Mouse (Mus musculus) brain, adult 2 months (tissue): ENCODE results near the gene H2-Q1.
"Not testable (repeated sequence)": the region's sequence is repeated elsewhere in the genome, so short reads cannot be mapped to it uniquely, and the experiment has no call there.

Experiments
- DNase-seq: peaks from one replicate; pipeline ENCODE4 v3.0.0; 2011; ENCODE audit warnings: low read depth, low spot score

The H2-Q1 gene

DNA sequence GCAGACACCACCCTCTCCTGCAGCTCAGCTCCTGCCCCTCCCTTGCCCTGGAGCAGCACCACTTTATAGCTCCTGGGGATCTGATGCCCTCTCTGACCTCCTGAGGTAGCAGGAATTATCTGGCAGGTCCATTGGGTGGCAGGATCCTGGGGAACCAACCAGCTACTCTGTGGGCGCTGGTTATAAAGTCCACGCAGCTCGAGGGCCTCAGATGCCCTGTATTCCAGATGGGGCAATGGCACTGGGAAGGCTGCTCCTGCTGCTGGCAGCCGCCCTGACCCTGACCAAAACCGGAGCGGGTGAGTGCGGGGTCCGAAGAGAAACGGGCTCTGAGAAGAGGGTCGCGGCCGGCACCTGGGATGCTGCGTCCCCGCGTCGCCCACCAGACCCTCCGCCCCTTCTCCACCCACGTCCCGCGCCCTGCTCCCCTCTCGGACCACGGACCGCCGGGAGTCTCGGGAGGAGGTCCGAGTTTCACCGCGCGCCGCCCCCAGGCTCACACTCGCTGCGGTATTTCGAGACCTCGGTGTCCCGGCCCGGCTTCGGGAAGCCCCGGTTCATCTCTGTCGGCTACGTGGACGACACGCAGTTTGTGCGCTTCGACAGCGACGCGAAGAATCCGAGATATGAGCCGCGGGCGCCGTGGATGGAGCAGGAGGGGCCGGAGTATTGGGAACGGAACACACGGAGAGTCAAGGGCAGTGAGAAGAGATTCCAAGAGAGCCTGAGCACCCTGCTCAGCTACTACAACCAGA is at the start of gene H2-Q1:
Gene H2-Q1 (plus strand): TSS at position 79 of the 755 bp plus-strand sequence.
- no peak for DNase-seq

DNA sequence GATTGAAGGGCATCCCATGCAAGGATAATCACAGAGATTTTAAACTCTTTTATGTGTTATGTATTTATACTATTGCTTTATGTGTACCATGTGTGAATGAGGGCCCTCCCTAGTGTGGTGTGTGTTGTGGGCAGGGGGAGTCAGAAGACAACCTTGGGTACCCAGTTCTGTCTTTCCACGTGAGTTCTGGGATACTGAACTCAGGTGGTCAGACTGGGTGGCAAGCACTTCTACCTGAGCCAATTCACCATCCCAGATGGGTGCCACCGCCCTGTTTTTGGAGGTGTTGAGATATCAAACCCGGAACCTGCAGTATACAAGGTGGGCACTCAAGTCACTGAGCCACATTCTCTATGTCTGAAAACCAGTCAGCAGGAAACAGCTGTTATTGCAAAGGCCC is 48.0 kb upstream of the H2-Q1 start:
- DNase-seq: no peak

DNA sequence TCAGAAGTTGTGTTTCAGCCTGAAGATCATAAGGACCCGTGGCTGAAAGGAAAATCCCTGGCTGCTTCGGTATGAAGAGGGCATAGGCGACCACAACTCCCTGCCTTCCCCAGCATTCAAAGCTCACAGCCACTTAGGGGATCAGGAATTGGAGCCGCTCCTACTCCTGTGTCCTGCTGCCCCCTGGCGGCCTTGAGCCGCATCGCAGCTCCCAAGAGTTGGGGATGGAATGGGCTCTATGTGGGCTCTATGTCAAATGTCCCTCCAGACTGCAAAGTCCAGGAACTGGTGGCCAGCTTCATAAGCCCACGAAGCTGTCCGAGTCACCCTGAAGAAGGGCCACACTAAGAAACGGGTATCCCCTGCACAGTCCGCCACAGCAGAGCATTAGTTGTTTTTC is 45.4 kb upstream of the H2-Q1 start:
- peak; percentile 79 for DNase-seq

DNA sequence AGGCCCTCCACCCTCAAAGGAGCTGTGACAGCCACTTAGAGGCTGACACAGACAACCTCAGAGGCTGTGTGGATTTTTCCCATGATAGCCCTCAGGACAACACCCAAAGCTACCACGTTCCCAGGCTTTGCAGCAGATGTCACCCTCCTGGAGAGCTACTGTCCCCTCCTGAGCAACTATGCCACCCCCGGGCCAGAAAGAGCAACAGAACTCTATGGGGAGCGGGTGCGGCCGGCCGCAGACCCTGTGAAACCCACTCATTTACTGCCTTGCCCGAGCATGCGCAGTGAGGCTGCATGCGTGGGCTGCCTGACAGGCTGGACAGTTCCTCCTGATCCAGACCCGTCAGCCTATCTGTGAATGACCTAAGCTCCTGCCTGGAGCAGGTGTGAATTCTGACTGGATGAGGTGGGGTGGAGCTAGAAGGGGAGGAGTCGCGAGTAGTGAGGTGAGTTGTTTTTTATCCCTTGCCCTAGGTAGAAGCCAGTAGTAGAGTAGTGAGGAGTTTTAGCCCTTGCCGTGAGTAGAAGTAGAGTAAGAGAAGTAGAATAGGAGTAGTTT is 43.8 kb upstream of the H2-Q1 start:
- DNase-seq: no peak

DNA sequence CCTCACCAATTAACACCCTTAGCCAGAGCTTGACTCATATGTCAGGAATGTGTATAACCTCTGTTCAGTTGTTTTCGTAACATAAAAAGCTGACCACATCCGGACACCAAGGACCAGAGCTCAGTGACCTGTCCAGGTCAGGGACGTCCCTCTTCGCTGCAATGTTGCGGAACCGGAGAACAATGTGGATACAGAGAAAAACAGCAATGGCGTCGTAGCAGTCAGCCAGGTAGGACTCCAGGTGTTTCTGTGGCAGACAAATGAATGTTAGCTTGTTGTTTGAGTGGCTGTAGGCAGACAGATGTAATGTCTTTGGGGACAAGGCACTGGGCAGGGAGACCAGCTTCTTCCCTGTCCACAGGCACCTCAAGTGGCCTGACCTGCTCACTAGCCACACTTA is 42.2 kb upstream of the H2-Q1 start:
- DNase-seq: no peak

DNA sequence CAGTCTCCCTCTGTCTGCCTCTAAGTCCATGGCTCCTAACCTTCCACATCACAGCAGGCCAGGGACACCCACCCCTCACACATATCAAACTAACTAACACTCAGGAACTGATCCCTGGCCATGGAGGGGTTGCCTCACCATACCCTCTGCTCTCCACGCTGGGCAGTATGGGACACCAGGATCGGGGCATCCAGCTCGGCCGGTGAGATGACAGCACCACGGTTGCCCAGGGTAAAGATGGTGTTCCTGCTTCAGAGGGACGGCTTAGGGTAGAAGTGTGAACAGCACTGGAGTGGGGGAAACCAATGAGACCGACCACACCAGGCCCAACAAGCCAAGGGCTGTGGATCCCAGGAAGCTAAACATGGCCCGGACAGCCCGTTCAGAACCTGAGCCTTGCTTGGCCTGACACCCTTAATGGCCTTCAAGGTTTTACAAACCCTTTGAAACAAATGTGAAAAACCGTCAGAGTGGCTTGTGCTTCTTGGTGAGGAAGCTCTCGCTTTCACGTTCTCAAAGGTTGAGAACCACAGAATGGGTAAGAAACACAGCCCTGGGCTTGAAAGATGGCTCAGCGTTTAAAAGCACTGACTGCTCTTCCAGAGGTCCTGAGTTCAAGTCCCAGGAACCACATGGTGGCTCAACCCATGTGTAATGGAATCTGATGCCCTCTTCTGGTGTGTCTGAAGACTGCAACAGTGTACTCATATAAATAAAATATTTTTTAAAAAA is 41.1 kb upstream of the H2-Q1 start:
- no peak for DNase-seq

DNA sequence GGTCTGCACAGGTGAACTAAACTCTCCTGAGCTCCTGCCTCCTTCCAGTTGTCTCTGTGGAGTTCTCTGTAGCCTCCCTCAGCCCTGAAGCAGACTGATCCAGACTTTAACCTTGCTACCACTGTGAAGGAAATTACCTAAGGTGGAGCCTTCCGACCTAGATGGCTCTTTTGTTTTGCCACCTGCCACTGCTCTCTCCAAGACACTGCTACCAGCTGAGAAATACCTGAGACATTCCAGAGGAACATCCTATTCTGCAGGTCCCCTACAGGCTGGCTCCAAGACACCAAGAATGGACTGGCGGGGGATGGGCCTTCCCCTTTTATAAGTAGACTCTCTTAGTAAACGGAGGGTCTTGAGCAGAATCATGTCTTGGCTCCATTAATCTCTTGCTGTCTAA is 39.9 kb upstream of the H2-Q1 start:
- DNase-seq: no peak

DNA sequence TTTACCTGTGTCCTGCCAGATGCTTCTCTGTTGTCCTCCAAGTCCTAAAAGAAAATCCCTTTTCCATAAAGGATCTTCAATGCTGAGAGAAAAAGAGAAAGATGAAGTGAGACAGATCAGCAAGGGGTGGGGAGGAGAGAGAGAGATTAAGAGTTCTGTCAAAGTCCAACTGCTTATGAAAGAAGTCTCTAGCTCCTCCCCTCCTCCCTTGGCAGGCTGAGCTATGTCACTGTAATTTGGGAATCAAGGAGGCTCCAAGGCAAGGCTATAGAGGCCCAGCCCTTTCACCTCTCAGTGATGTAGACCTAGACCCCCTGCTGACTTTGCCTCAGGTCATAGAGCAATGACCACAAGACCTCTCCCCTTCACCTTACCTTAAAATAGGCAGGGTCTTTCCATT is 34.8 kb upstream of the H2-Q1 start:
- no peak for DNase-seq

DNA sequence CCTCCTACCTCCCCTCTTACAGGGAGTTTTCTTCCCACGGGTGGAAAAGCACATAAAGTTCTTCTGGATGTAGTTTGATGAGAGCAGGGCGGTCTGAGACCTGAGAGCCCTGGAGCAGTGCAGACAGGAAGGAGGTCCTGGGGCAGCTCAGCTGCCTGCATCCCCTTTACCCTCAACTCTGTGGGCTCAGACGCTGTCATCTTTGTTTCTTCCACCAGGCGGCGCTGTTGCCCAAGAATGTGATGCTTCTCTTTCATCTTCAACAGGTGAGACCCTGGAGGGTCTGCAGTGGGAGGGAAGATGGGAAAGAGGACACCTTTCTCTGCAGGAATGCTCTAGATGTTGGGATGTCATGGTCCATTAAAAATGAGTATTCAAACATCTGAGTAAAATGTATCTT is 24.4 kb upstream of the H2-Q1 start:
- DNase-seq: not testable (repeated sequence)

DNA sequence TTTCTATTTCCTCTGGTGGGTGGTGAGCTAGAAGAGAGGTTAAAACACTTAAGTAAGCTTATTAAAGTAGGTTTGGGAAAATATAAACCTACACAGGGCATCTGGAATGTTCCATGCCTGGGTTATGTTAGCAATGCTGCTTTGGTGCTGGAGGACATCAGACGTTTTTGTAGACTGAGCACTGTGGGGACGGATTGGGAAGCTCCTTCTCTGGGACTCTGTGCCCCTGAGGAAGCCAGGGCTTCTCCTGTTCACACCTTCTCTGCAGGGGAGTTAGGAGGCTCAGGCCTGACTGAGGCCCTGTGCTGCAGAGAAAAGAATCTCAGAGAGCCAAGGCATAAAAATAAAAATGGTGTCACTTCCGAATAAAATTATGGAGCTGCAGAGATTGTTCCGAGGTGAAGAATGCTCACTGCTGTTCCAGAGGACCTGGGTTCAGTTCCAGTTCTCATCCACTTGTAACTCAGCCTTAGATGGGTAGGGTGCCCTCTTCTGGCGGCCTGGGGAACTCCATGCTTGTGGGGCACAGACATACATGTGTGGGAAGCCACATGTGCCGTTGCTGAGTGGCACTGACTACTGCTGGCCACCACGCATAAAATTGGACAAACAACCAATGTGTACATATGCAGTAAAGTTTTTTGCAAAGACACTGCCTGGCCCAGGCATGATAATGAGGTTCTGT is 19.8 kb upstream of the H2-Q1 start:
- not testable (repeated sequence) for DNase-seq

DNA sequence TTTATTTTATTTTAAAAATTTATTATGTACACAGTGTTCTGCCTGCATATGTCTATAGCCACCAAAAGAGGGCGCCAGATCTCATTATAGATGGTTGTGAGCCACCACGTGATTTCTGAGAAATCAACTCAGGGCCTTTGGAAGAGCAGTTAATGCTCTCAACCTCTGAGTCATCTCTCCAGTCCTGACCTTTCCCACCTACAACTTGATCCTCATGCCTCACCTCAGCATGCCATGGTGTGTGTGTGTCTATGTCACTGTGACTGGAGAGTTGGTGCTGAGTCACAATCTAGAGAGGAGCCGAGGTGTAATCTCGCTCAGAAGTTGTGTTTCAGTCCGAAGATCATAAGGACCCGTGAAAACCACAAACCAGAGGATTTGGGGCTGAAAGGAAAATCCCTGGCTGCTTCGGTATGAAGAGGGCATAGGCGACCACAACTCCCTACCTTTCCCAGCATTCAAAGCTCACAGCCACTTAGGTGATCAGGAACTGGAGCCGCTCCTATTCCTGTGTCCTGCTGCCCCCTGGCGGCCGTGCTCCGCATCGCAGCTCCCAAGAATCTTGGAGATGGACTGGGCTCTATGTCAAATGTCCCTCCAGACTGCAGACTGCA is 18.5 kb upstream of the H2-Q1 start:
- DNase-seq: peak; percentile 69

DNA sequence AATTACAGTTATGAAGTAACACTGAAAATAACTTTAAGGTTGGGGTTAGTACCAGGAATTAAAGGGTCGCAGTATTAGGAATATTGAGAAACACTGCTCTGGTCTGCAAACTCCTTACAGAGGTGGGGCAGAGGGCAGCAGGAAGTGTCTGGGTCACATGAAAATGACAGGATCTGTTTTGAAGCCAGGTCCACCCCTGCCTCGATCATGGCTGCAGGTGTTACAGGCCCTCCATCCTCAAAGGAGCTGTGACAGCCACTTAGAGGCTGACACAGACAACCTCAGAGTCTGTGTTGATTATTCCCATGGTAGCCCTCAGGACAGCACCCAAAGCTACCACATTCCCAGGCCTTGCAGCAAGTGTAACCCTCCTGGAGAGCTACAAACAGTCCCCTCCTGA is 16.9 kb upstream of the H2-Q1 start:
- no peak for DNase-seq

DNA sequence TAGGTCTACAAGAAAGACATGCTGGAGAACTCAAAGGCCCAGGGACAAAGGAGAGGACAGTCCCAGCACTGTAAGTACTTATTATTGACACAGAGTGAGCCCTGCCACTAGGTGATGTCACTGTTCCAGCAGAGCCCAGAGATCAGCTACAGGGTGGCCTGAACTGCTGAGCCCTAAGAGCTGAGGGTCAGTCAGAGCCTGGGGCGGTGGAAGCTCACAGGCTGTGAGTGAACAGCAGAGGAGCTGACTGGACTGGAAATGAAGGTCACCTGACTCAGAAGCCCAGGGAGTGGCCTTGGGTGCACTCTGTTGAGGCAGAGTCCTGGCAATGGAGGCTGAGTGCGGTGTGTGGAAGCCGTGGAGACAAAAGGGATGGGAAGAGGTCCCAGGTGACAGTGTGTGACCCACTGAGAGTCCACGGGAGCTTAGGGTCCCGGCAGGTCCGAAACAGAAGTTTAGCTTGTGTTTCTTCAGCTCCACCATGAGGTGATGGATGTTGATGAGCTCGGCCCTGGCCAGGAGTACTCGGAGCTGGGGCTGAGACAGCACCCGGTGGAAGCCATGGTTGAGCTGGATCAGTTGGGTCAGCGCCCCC is 16.4 kb upstream of the H2-Q1 start:
- DNase-seq: no peak

DNA sequence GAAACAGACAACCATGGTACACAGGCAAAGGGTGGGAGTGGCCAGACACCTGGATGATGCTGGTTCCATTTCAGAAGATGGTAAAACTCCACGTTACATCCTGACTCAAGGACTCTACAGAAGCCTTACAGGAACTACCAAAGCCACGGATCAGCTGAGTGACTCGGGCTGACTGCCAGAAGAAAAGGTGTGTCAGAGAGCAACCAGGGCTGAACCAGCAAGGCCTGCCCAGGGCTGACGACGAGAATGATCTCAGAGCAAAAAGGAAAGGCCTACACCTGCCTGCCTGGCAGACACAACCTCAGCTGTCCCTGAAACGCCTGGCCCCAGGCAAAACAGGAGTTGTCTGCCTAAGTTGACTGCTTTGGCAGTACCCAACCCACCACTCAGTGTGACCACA is 15.7 kb upstream of the H2-Q1 start:
- DNase-seq: no peak

DNA sequence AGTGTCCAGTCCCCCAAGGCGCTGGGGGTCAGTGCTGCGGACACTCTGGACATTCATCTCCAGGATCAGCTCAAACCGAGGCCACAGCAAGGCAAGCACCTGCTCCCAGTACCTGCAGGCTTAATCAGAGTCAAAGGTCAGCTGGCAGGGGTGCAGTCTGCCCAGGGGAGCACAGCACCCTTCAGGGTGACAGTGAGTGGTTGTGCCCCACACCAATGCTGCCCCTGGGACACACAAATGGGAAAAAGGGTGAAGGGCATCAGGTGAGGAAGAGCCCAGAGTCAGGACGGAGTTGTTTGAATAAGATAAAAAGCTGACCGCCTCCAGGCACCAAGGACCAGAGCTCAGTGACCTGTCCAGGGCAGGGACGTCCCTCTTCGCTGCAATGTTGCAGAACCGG is 15.3 kb upstream of the H2-Q1 start:
- not testable (repeated sequence) for DNase-seq

DNA sequence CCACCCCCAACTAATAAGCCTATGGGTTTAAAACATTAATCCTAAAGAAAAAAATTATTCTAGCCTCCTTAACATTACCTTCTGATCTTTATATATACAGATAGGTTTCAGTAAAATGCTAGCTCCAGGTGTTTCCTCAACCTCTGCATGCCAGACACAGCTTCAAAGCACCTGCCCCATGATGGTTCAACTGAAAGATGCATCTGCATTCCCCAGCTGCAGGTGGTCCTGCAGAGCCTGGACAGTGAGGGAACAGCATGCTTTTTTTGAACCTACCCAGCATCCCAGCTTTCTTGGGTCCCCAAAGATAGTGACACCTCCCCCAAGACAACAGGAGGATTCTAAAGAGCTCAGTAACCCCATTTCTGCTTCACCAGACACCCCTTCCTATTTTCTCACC is 1.5 kb upstream of the H2-Q1 start:
- DNase-seq: no peak

DNA sequence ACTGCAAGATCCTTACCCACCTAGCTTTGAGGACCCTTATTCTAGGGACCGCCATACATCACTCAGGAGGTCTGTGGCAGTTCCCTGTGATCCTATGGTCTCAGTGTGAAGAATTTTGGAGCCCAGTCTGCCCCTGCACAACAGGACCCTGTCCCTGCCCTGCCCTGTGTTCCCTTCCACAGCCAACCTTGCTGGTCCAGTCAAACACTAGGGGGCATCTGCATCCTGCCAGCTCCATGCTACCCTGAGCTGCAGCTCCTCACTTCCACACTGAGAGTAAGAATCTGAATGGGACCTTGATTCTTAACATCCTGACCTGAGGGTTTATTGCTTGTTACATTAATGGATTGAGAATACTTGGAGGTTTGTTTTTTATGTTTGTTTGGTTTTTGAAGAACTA is 4.9 kb downstream of the H2-Q1 start:
- not testable (repeated sequence) for DNase-seq

DNA sequence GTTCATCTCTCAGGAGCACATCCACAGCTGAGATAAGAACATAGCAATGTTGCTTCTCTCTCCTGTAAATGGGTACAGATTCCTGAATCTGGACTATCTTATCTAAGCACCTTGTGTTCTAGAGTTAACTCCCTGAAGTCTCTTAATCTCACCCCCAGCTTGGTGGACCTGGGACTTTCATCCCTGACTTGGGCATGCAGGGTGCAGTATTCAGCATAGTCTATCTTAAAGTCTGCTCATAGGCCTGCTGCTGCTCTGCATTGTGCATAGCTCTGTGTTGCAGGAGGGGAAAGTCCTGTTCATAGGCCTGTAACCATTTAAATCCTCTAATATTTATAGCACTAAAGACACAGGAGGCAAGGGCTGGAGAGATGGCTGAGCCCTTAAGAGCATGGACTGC is 5.8 kb downstream of the H2-Q1 start:
- DNase-seq: not testable (repeated sequence)

DNA sequence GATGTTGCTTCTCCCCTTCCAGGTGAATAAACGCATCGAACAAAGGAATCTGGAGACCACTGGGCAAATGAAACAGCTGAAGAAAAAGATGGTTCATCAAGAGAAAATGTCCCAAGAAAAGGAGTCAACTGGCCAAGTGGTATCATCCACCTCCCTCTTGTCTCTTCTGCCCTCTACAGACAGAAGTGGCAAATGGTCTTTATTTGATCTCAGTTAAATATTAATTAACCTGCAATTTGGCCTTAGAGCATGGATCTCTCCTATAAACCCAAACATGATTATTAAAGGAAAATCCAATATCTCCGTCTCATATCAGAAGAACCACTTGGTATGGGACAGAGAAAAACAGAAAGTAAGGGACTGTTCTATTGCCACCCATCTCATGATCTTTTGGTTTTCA is 9.5 kb downstream of the H2-Q1 start:
- not testable (repeated sequence) for DNase-seq

DNA sequence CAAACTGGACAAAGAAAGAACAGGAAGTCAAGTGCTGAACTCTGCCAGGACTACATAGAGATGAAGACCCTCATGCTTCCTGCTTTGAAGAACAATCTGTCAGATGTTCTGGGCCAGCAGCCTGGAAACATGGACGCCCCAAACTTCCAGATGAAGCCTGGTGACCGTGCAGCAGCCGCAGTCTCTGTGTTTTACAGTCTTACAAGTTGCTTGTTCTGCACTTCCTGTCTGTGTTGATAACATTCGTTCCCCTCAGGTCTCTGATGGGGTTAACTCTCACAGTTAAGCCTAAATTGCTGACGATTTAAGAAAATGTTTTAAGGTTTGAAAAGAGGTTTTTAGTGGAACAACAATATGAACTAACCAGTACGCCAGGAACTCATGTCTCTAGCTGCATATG is 11.3 kb downstream of the H2-Q1 start:
- not testable (repeated sequence) for DNase-seq

DNA sequence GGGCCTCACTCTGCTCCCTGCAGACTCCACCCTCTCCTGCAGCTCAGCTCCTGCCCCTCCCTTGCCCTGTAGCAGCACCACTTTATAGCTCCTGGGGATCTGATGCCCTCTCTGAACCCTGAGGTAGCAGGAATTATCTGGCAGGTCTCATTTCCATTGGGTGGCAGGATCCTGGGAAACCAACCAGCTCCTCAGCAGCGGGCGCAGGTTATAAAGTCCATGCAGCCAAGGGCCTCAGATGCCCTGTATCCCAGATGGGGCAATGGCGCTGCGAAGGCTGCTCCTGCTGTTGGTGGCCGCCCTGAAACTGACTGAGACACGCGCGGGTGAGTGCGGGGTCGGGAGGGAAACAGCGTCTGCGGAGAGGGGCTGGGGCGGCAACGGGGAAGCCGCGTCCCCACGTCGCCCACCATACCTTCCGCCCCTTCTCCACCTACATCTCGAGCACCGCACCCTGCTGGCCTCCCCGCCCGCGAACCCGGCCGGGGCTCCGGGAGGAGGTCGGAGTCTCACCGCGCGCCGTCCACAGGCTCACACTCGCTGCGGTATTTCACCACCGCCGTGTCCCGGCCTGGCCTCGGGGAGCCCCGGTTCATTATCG is 22.0 kb downstream of the H2-Q1 start, which contains the start of gene H2-Q2:
Gene H2-Q2 (plus strand): TSS at position 172 of the 601 bp plus-strand sequence.
- no peak for DNase-seq
